Mouse (Mus musculus) MEL (cell line): ENCODE measurements at regions not wholly inside any gene's neighbourhood (a gene's known extent, or its start where the extent isn't known, plus 50 kb on each side); places are given as distances from the start of the nearest gene placed in this dataset.

Experiments
- DNase-seq: peaks from one replicate; pipeline ENCODE4 v3.0.0; 2011; ENCODE audit warnings: low read depth, low spot score
- H3K27ac ChIP-seq: 2 replicates; pipeline ENCODE4 v1.5.1; 2012; ENCODE audit warnings: low read depth, mild to moderate bottlenecking, control low read depth, low read length, moderate library complexity; ENCODE audit not compliant: control insufficient read depth
- H3K27me3 ChIP-seq, 2 experiments: fragments of 150-350 bp in 1 of 2; sonication (generic) in 1 of 2; 2 replicates each; pipeline ENCODE4 v1.6.1; 2012; ENCODE audit warnings: low read length in 2 of 2, mild to moderate bottlenecking in 2 of 2, improper control_type of control experiment in 1 of 2, moderate library complexity in 1 of 2; ENCODE audit not compliant: insufficient read depth in 2 of 2, control insufficient read depth in 1 of 2
- H3K36me3 ChIP-seq, 2 experiments: 2 replicates each; pipeline ENCODE4 v1.6.1; 2012 to 2014; ENCODE audit warnings: low read length in 2 of 2, improper control_type of control experiment in 1 of 2, inconsistent platforms in 1 of 2, mild to moderate bottlenecking in 1 of 2; ENCODE audit not compliant: insufficient read depth in 2 of 2, control insufficient read depth in 1 of 2
- H3K4me1 ChIP-seq, 2 experiments: fragments of 150-350 bp in 1 of 2; sonication (generic) in 1 of 2; 2 replicates each; pipeline ENCODE4 v1.6.1; 2012; ENCODE audit warnings: low read length in 2 of 2, improper control_type of control experiment in 1 of 2, mild to moderate bottlenecking in 1 of 2; ENCODE audit not compliant: insufficient read depth in 2 of 2, control insufficient read depth in 1 of 2
- H3K4me3 ChIP-seq, 2 experiments: fragments of 150-350 bp in 1 of 2; sonication (generic) in 1 of 2; 2 replicates each; pipeline ENCODE4 v1.5.1; 2012; ENCODE audit warnings: low read depth in 2 of 2, low read length in 2 of 2, mild to moderate bottlenecking in 2 of 2, moderate library complexity in 2 of 2, control low read depth in 1 of 2, improper control_type of control experiment in 1 of 2; ENCODE audit not compliant: control insufficient read depth in 1 of 2, insufficient read depth in 1 of 2
- H3K79me2 ChIP-seq: 2 replicates; pipeline ENCODE4 v1.6.1; 2012; ENCODE audit warnings: mild to moderate bottlenecking, low read length, moderate library complexity; ENCODE audit not compliant: control insufficient read depth, poor library complexity, insufficient read depth
- H3K9ac ChIP-seq: 2 replicates; pipeline ENCODE4 v1.6.1; 2012; ENCODE audit warnings: low read depth, mild to moderate bottlenecking, control low read depth, low read length, moderate library complexity; ENCODE audit not compliant: control insufficient read depth, poor library complexity, severe bottlenecking
- H3K9me3 ChIP-seq: fragments of 150-350 bp; sonication (generic); replicated peaks from 2 replicates; pipeline ENCODE4 v1.6.1; 2012; ENCODE audit warnings: mild to moderate bottlenecking, low read length, improper control_type of control experiment, moderate library complexity; ENCODE audit not compliant: insufficient read depth
- BHLHE40 ChIP-seq: IDR thresholded peaks from 2 replicates; pipeline ENCODE4 v1.6.1; 2012; ENCODE audit warnings: low read depth, mild to moderate bottlenecking, inconsistent platforms, low read length, improper control_type of control experiment, borderline replicate concordance
- CHD2 ChIP-seq: IDR thresholded peaks from 2 replicates; pipeline ENCODE4 v1.6.1; 2011; ENCODE audit warnings: low read length, improper control_type of control experiment
- E2F4 ChIP-seq: IDR thresholded peaks from 2 replicates; pipeline ENCODE4 v1.6.1; 2011; ENCODE audit warnings: low read depth, low read length, improper control_type of control experiment, borderline replicate concordance
- ELF1 ChIP-seq: IDR thresholded peaks from 2 replicates; pipeline ENCODE4 v1.6.1; 2014; ENCODE audit warnings: low read depth, mild to moderate bottlenecking, inconsistent platforms, low read length, improper control_type of control experiment, moderate library complexity
- EP300 ChIP-seq, 2 experiments: IDR thresholded peaks; 2 replicates each; pipeline ENCODE4 v1.6.1; 2011; ENCODE audit warnings: improper control_type of control experiment in 2 of 2, low read length in 2 of 2, low read depth in 1 of 2, mild to moderate bottlenecking in 1 of 2
- GABPA ChIP-seq: IDR thresholded peaks from 2 replicates; pipeline ENCODE4 v1.6.1; 2012; ENCODE audit warnings: low read depth, mild to moderate bottlenecking, inconsistent platforms, low read length, improper control_type of control experiment, moderate library complexity
- GATA1 ChIP-seq: IDR thresholded peaks from 2 replicates; pipeline ENCODE4 v1.6.1; 2011; ENCODE audit warnings: low read depth, low read length, improper control_type of control experiment
- HCFC1 ChIP-seq: IDR thresholded peaks from 2 replicates; pipeline ENCODE4 v1.6.1; 2012; ENCODE audit warnings: low read depth, mild to moderate bottlenecking, inconsistent platforms, low read length, improper control_type of control experiment, moderate library complexity
- MAFK ChIP-seq: IDR thresholded peaks from 2 replicates; pipeline ENCODE4 v1.6.1; 2011; ENCODE audit warnings: low read depth, mild to moderate bottlenecking, low read length, improper control_type of control experiment, borderline replicate concordance
- MAZ ChIP-seq: IDR thresholded peaks from 2 replicates; pipeline ENCODE4 v1.6.1; 2012; ENCODE audit warnings: low read depth, mild to moderate bottlenecking, inconsistent platforms, low read length, improper control_type of control experiment
- MEF2A ChIP-seq: IDR thresholded peaks from 2 replicates; pipeline ENCODE4 v1.6.1; 2014; ENCODE audit warnings: low read depth, mild to moderate bottlenecking, inconsistent platforms, low read length, improper control_type of control experiment; ENCODE audit not compliant: poor library complexity, insufficient replicate concordance, severe bottlenecking; ENCODE audit errors: extremely low read depth
- MXI1 ChIP-seq: IDR thresholded peaks from 2 replicates; pipeline ENCODE4 v1.6.1; 2011; ENCODE audit warnings: mild to moderate bottlenecking, low read depth, low read length, improper control_type of control experiment
- MYB ChIP-seq: IDR thresholded peaks from 2 replicates; pipeline ENCODE4 v1.6.1; 2011; ENCODE audit warnings: mild to moderate bottlenecking, low read depth, low read length, improper control_type of control experiment
- MYC ChIP-seq: IDR thresholded peaks from 2 replicates; pipeline ENCODE4 v1.6.1; 2011; ENCODE audit warnings: low read depth, mild to moderate bottlenecking, low read length, improper control_type of control experiment, moderate library complexity
- NELFE ChIP-seq: IDR thresholded peaks from 2 replicates; pipeline ENCODE4 v1.6.1; 2011; ENCODE audit warnings: low read depth, low read length, improper control_type of control experiment
- POLR2A ChIP-seq, 2 experiments: IDR thresholded peaks; 2 replicates each; pipeline ENCODE4 v1.6.1; 2011 to 2012; ENCODE audit warnings: low read length in 2 of 2, mild to moderate bottlenecking in 2 of 2, control low read depth in 1 of 2, improper control_type of control experiment in 1 of 2, low read depth in 1 of 2, moderate library complexity in 1 of 2; ENCODE audit not compliant: control insufficient read depth in 1 of 2, insufficient read depth in 1 of 2, poor library complexity in 1 of 2
- POLR2AphosphoS2 ChIP-seq: IDR thresholded peaks from 2 replicates; pipeline ENCODE4 v1.6.1; 2011; ENCODE audit warnings: low read length, improper control_type of control experiment
- RCOR1 ChIP-seq: IDR thresholded peaks from 2 replicates; pipeline ENCODE4 v1.6.1; 2012; ENCODE audit warnings: low read depth, mild to moderate bottlenecking, inconsistent platforms, low read length, improper control_type of control experiment
- SIN3A ChIP-seq: IDR thresholded peaks from 2 replicates; pipeline ENCODE4 v1.6.1; 2012; ENCODE audit warnings: low read length, improper control_type of control experiment, inconsistent platforms
- SMC3 ChIP-seq: IDR thresholded peaks from 2 replicates; pipeline ENCODE4 v1.6.1; 2011; ENCODE audit warnings: low read depth, low read length, improper control_type of control experiment
- TAL1 ChIP-seq: IDR thresholded peaks from 2 replicates; pipeline ENCODE4 v1.6.1; 2012; ENCODE audit warnings: mild to moderate bottlenecking, inconsistent platforms, low read length, moderate library complexity, mixed read lengths
- TBP ChIP-seq: IDR thresholded peaks from 2 replicates; pipeline ENCODE4 v1.8.0; 2011; ENCODE audit warnings: low read depth, low read length, improper control_type of control experiment
- TCF12 ChIP-seq: IDR thresholded peaks from 2 replicates; pipeline ENCODE4 v1.6.1; 2014; ENCODE audit warnings: low read depth, mild to moderate bottlenecking, inconsistent platforms, low read length, improper control_type of control experiment, moderate library complexity
- USF1 ChIP-seq: IDR thresholded peaks from 2 replicates; pipeline ENCODE4 v1.6.1; 2014; ENCODE audit warnings: low read depth, mild to moderate bottlenecking, inconsistent platforms, low read length, improper control_type of control experiment, moderate library complexity
- ZC3H11A ChIP-seq: IDR thresholded peaks from 2 replicates; pipeline ENCODE4 v1.6.1; 2012; ENCODE audit warnings: low read depth, mild to moderate bottlenecking, inconsistent platforms, low read length, improper control_type of control experiment
- ZMIZ1 ChIP-seq: IDR thresholded peaks from 2 replicates; pipeline ENCODE4 v1.6.1; 2012; ENCODE audit warnings: low read depth, mild to moderate bottlenecking, inconsistent platforms, low read length, improper control_type of control experiment, moderate library complexity

- Histone ChIP-seq H3K4me1 (no peaks in the 10 kb centered on the region), H3K4me3 (no peak overlapping the region), H3K27me3 (no peaks in the 10 kb centered on the region), H3K36me3 (no peaks in the 10 kb centered on the region), H3K79me2 (no peaks in the 10 kb centered on the region), H3K9ac (no peak overlapping the region), H3K27ac (no peak overlapping the region), H3K9me3 (no peaks in the 10 kb centered on the region)
- no peak for DNase-seq
- TF ChIP-seq GATA1 (no peak), USF1 (no peak)
These were observed 597.7 kb upstream of the Cdh9 start for GRCm38 (mm10) chr15:16130862-16131261.

- H3K9me3 ChIP-seq, result no peaks in the 10 kb centered on the region
- H3K36me3 ChIP-seq, result peaks cover 0 to 1% of the 10 kb centered on the region in 2 experiments; a peak in 1 of 4 replicates
- H3K4me3 ChIP-seq, result no peak overlapping the region
- no peaks in the 10 kb centered on the region for H3K79me2 ChIP-seq
- H3K4me1 ChIP-seq, result peaks cover 2% of the 10 kb centered on the region in 2 experiments; a peak in 3 of 4 replicates
- no peak overlapping the region for H3K9ac ChIP-seq
- peak; percentile 18 for DNase-seq
- no peaks in the 10 kb centered on the region for H3K27me3 ChIP-seq
- no peak overlapping the region for H3K27ac ChIP-seq
- no peak for TF ChIP-seq CHD2
- no peak for TF ChIP-seq TBP
- no peak for TF ChIP-seq ZMIZ1
- no peak for TF ChIP-seq MXI1
- TF ChIP-seq POLR2A (IDR thresholded peaks at IDR 0.05; ENCODE audit: control insufficient read depth in 1 of 2, insufficient read depth in 1 of 2, low read depth in 1 of 2, low read length in 2 of 2, poor library complexity in 1 of 2), result no peak
- TF ChIP-seq GABPA, result no peak
- TF ChIP-seq RCOR1, result no peak
- no peak for TF ChIP-seq EP300 (IDR thresholded peaks at IDR 0.05; ENCODE audit: low read depth in 1 of 2, low read length in 2 of 2)
- no peak for TF ChIP-seq E2F4
- TF ChIP-seq MYC, result no peak
- no peak for TF ChIP-seq NELFE
- TF ChIP-seq POLR2AphosphoS2, result no peak
These were observed 570.4 kb upstream of the Cdh9 start for GRCm38 (mm10) chr15:16158164-16158563.

DNA sequence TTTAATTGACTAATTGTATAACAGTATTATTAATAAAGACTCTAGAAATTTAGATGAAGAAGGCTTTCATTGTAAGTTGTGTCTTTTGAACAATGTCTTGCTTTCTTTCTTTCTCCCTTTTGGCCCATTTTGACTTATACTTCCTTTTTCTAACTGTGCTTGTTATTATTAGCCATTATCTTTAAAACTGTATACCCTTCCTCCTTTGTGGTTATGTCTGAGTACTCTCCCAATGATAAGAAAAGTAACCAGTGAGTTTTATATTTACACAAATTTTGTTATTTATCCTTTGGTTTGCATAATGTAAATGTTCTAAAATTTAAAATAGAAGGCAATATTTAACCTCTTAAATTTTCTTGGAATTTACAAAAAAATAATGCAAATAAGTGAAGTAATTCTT lies 564.6 kb upstream of the Cdh9 start:
- DNase-seq, result peak; percentile 73
- TF ChIP-seq GATA1, result peak; percentile 98
- TF ChIP-seq CHD2, result peak; percentile 27; the same call in 1 of the 2 replicates
- peak; percentile 57; the same call in 1 of the 2 replicates for TF ChIP-seq MYC
- TF ChIP-seq TCF12, result peak; percentile 89
- peak; percentile 71; the same call in 1 of the 2 replicates for TF ChIP-seq MAFK
- TF ChIP-seq HCFC1, result peak; percentile 61
- peak; percentile 9; the same call in 1 of the 2 replicates for TF ChIP-seq ZC3H11A
- no peak for TF ChIP-seq MAZ
- TF ChIP-seq EP300 (IDR thresholded peaks at IDR 0.05; ENCODE audit: low read depth in 1 of 2, low read length in 2 of 2), result peak; percentile 99 to 100
- no peak for TF ChIP-seq NELFE
- TF ChIP-seq MYB, result peak; percentile 84
- TF ChIP-seq TAL1, result peak; percentile 70
- peak; percentile 97 for TF ChIP-seq MEF2A
- TF ChIP-seq SMC3, result no peak
- peak; percentile 63 for TF ChIP-seq ELF1
- TF ChIP-seq BHLHE40, result no peak
- TF ChIP-seq SIN3A, result peak; percentile 72
- TF ChIP-seq E2F4, result peak; percentile 53; the same call in 1 of the 2 replicates

More for the DNA sequence above, 564.6 kb upstream of the Cdh9 start:
- Histone ChIP-seq H3K27me3 (no peaks in the 10 kb centered on the region), H3K4me3 (0 out of 4 replicates have a peak overlapping the region, but pooled peaks of 1 of the 2 experiments have one; percentile 19), H3K36me3 (peaks cover 0 to 10% of the 10 kb centered on the region in 2 experiments; a peak in 2 of 4 replicates), H3K79me2 (no peaks in the 10 kb centered on the region), H3K9ac (no peak overlapping the region), H3K9me3 (no peaks in the 10 kb centered on the region), H3K27ac (no peak overlapping the region), H3K4me1 (peaks cover 2 to 15% of the 10 kb centered on the region in 2 experiments; a peak in 3 of 4 replicates)
